Mouse (Mus musculus) hindbrain, embryonic 10.5 days (tissue): ENCODE data around the gene Cks2. TPM values are rescaled to one million over a fixed set of nuclear protein-coding genes. Genes with fewer than 3 reads are reported as not detected.

Experiments used
- DNase-seq: peaks from one replicate; pipeline ENCODE4 v3.0.0-alpha.2; 2017; ENCODE audit warnings: low spot score
- H3K27ac ChIP-seq: fragments of 300-500 bp; sonication (generic); 2 replicates; pipeline ENCODE4 v1.5.1; 2016; ENCODE audit warnings: mild to moderate bottlenecking, moderate library complexity
- H3K27me3 ChIP-seq: fragments of 300-500 bp; sonication (generic); 2 replicates; pipeline ENCODE4 v1.6.1; 2016; ENCODE audit warnings: mild to moderate bottlenecking; ENCODE audit not compliant: poor library complexity, insufficient read depth, severe bottlenecking
- H3K36me3 ChIP-seq: fragments of 300-500 bp; sonication (generic); 2 replicates; pipeline ENCODE4 v1.6.1; 2016; ENCODE audit warnings: mild to moderate bottlenecking, moderate library complexity
- H3K4me1 ChIP-seq: fragments of 300-500 bp; sonication (generic); replicated peaks from 2 replicates; pipeline ENCODE4 v1.6.1; 2016; ENCODE audit warnings: mild to moderate bottlenecking
- H3K4me3 ChIP-seq: fragments of 300-500 bp; sonication (generic); 2 replicates; pipeline ENCODE4 v1.5.1; 2016; ENCODE audit warnings: mild to moderate bottlenecking, moderate library complexity
- H3K9me3 ChIP-seq: fragments of 300-500 bp; sonication (generic); 2 replicates; pipeline ENCODE4 v1.6.1; 2016; ENCODE audit warnings: mild to moderate bottlenecking, moderate library complexity
- whole genome bisulfite sequencing: fragments of 180-500 bp; shearing (Covaris S2); methylation state at CpG from one replicate; pipeline ENCODE4 v1.1.7; 2016; 5-methylcytosine and 5-hydroxymethylcytosine counted together
- polyA plus RNA-seq: library from polyadenylated mRNA; unstranded; fragments of >200 nt; fragmentation: Nextera tagmentation; extraction: Ambion mirVana; gene quantifications from 2 replicates; pipeline ENCODE4 v1.2.1, GENCODE M21; 2016

The Cks2 gene
- polyA plus RNA-seq, 1 experiment from 2014 or later = 329 TPM

- H3K36me3 ChIP-seq = peaks cover 14% of the 10 kb centered on the region
- H3K9me3 ChIP-seq = no peaks in the 10 kb centered on the region
- no peak overlapping the region for H3K27ac ChIP-seq
- H3K27me3 ChIP-seq = no peaks in the 10 kb centered on the region
- no peak overlapping the region for H3K4me3 ChIP-seq
- no peak for DNase-seq
- 84% methylated on average over 6 of the region's 6 CpGs for WGBS
- no peaks in the 10 kb centered on the region for H3K4me1 ChIP-seq
These were observed 52.4 kb downstream of the Cks2 start for GRCm38 (mm10) chr13:51697455-51697854.

GRCm38 (mm10) chr13:51697897-51698296 is 52.9 kb downstream of the Cks2 start:
- H3K9me3 ChIP-seq = no peaks in the 10 kb centered on the region
- H3K4me1 ChIP-seq = no peaks in the 10 kb centered on the region
- 83% methylated on average over 4 of the region's 4 CpGs for WGBS
- no peak for DNase-seq
- H3K27me3 ChIP-seq = no peaks in the 10 kb centered on the region
- no peak overlapping the region for H3K27ac ChIP-seq
- H3K4me3 ChIP-seq = no peak overlapping the region
- H3K36me3 ChIP-seq = peaks cover 19% of the 10 kb centered on the region

- Histone ChIP-seq H3K9me3 (no peaks in the 10 kb centered on the region), H3K36me3 (peaks cover 22% of the 10 kb centered on the region), H3K4me1 (no peaks in the 10 kb centered on the region), H3K27me3 (no peaks in the 10 kb centered on the region), H3K4me3 (no peak overlapping the region), H3K27ac (no peak overlapping the region)
- WGBS = 84% methylated on average over 3 of the region's 3 CpGs
- no peak for DNase-seq
These were observed 53.3 kb downstream of the Cks2 start for GRCm38 (mm10) chr13:51698318-51698717.

Other genes with a start within 250 kb of the Cks2 start
- 48.0 and 50.6 TPM in 2 replicates for gene S1pr3, start 236.6 kb upstream of the Cks2 start, polyA plus RNA-seq
- gene Shc3, start 75.8 kb upstream of the Cks2 start, polyA plus RNA-seq = 1.9 and 3.2 TPM in 2 replicates
- 27.4 and 31.6 TPM in 2 replicates for gene Secisbp2, start 6.5 kb downstream of the Cks2 start, polyA plus RNA-seq
- gene Sema4d, start 148.5 kb downstream of the Cks2 start, polyA plus RNA-seq = 5.9 and 7.5 TPM in 2 replicates
- 184 and 214 TPM in 2 replicates for gene Gadd45g, start 201.4 kb downstream of the Cks2 start, polyA plus RNA-seq